Mouse (Mus musculus) neural tube, embryonic 14.5 days (tissue): Measurements from ENCODE around the gene Slc19a2. TPM values are rescaled to one million over a fixed set of nuclear protein-coding genes. Genes with fewer than 3 reads are reported as not detected.

Source experiments
- ATAC-seq: fragments of 200-750 bp; cut with Nextera tagmentation; 2 replicates; pipeline ENCODE4 v1.8.0; 2017; ENCODE audit warnings: low read depth, mild to moderate bottlenecking, moderate TSS enrichment, moderate library complexity
- H3K27ac ChIP-seq: fragments of 300-500 bp; sonication (generic); 2 replicates; pipeline ENCODE4 v1.5.1; 2014; ENCODE audit warnings: low read depth, mild to moderate bottlenecking, control low read depth, low read length, moderate library complexity, mixed read lengths
- H3K27me3 ChIP-seq: fragments of 300-500 bp; sonication (generic); 2 replicates; pipeline ENCODE4 v1.6.1; 2014; ENCODE audit warnings: low read length; ENCODE audit not compliant: control insufficient read depth, insufficient read depth
- H3K36me3 ChIP-seq: fragments of 300-500 bp; sonication (generic); 2 replicates; pipeline ENCODE4 v1.6.1; 2014; ENCODE audit warnings: low read length, mixed read lengths; ENCODE audit not compliant: control insufficient read depth, insufficient read depth
- H3K4me1 ChIP-seq: fragments of 300-500 bp; sonication (generic); 2 replicates; pipeline ENCODE4 v1.6.1; 2014; ENCODE audit warnings: low read length; ENCODE audit not compliant: control insufficient read depth, insufficient read depth
- H3K4me2 ChIP-seq: fragments of 300-500 bp; sonication (generic); 2 replicates; pipeline ENCODE4 v1.6.1; 2014; ENCODE audit warnings: mild to moderate bottlenecking, low read depth, low read length, control low read depth
- H3K4me3 ChIP-seq: fragments of 300-500 bp; sonication (generic); 2 replicates; pipeline ENCODE4 v1.5.1; 2014; ENCODE audit warnings: low read depth, low read length, control low read depth, mixed read lengths
- H3K9ac ChIP-seq: fragments of 300-500 bp; sonication (generic); replicated peaks from 2 replicates; pipeline ENCODE4 v1.6.1; 2014; ENCODE audit warnings: low read depth, mild to moderate bottlenecking, control low read depth, low read length, mixed read lengths
- H3K9me3 ChIP-seq: fragments of 300-500 bp; sonication (generic); 2 replicates; pipeline ENCODE4 v1.6.1; 2016; ENCODE audit warnings: low read length; ENCODE audit not compliant: control insufficient read depth
- WGBS: fragments of 180-500 bp; shearing (Covaris S2); extraction: QIAGEN DNeasy Blood & Tissue Kit; methylation state at CpG from one replicate; pipeline ENCODE4 v1.1.7; 2014; 5-methylcytosine and 5-hydroxymethylcytosine counted together
- polyA plus RNA-seq: library from polyadenylated mRNA; unstranded; fragments of >200 nt; fragmentation: Nextera tagmentation; extraction: Ambion mirVana; gene quantifications from 2 replicates; pipeline ENCODE4 v1.2.1, GENCODE M21; 2014

The Slc19a2 gene
- polyA plus RNA-seq, 1 experiment from 2014 or later = 7.3 TPM

- 88% methylated on average over 7 of the region's 7 CpGs for WGBS
- ATAC-seq = no peak
- Histone ChIP-seq H3K4me3 (no peak overlapping the region), H3K27ac (no peak overlapping the region), H3K4me1 (no peaks in the 10 kb centered on the region), H3K27me3 (no peaks in the 10 kb centered on the region), H3K36me3 (no peaks in the 10 kb centered on the region), H3K4me2 (no peak overlapping the region), H3K9ac (no peak overlapping the region), H3K9me3 (no peaks in the 10 kb centered on the region)
These were observed 22.1 kb downstream of the Slc19a2 start for GRCm38 (mm10) chr1:164270941-164271340.

DNA sequence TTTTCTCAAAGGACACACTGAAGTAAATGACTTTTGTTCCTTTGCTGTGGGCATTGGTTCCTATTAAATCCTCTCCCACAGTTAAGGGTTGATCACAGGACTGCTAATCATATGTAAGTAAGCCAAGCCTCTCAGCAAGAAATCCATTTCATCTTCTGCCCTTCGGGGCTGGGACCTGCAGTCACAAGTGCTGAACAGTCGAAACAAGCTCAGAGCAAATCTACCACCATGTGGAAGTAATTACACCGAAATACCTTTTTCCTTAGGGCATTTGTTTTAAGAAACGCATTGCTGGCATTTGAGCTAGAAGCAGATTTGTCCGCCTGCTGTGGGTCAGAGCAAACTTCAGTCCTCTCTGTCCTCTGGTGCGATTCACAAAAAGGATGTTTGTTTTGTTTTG is 24.8 kb downstream of the Slc19a2 start:
- H3K9me3 ChIP-seq = no peaks in the 10 kb centered on the region
- 74% methylated on average over 6 of the region's 6 CpGs for whole genome bisulfite sequencing
- H3K4me2 ChIP-seq = no peak overlapping the region
- no peak for ATAC-seq
- H3K4me3 ChIP-seq = no peak overlapping the region
- H3K36me3 ChIP-seq = no peaks in the 10 kb centered on the region
- no peak overlapping the region for H3K27ac ChIP-seq
- no peaks in the 10 kb centered on the region for H3K4me1 ChIP-seq
- no peak overlapping the region for H3K9ac ChIP-seq
- no peaks in the 10 kb centered on the region for H3K27me3 ChIP-seq

- WGBS = under 1% methylated on average over 31 of the region's 31 CpGs
- Histone ChIP-seq H3K27ac (peak within 1 kb of the TSS; percentile 55), H3K27me3 (no peaks in the 10 kb centered on the region), H3K9ac (peak within 1 kb of the TSS; percentile 59), H3K9me3 (no peaks in the 10 kb centered on the region), H3K36me3 (no peaks in the 10 kb centered on the region), H3K4me2 (peak within 1 kb of the TSS; percentile 65), H3K4me1 (no peaks in the 10 kb centered on the region), H3K4me3 (peak within 1 kb of the TSS; percentile 61)
- ATAC-seq = peak; percentile 100
These were observed 26.7 kb downstream of the Slc19a2 start, which contains the start of gene Ccdc181 for GRCm38 (mm10) chr1:164275455-164275954. Gene Ccdc181, plus strand, starts transcription at chr1:164275585.

DNA sequence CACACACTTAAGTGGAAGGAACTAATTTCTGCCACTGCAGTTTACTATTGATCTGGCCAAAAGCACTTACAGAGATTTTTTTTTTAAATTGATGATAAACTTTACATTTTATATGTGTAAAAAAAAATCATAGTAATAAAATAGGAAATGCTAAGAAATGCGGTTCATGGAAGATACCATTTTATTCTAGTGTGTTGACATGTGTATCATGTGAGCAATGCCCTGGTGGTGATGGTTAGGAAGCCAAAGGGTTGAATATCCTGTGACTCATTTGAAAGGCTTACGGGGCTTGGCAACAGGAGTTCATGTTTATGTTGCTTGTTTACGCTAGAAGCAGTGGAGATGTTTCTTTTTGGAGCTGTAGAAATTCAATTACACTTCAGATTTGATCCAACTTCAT is 27.7 kb downstream of the Slc19a2 start:
- Histone ChIP-seq H3K9ac (no peak overlapping the region), H3K36me3 (no peaks in the 10 kb centered on the region), H3K27me3 (no peaks in the 10 kb centered on the region), H3K4me1 (no peaks in the 10 kb centered on the region), H3K4me2 (no peak overlapping the region), H3K27ac (no peak overlapping the region), H3K9me3 (no peaks in the 10 kb centered on the region), H3K4me3 (no peak overlapping the region)
- 91% methylated on average over 3 of the region's 3 CpGs for WGBS
- ATAC-seq = no peak

DNA sequence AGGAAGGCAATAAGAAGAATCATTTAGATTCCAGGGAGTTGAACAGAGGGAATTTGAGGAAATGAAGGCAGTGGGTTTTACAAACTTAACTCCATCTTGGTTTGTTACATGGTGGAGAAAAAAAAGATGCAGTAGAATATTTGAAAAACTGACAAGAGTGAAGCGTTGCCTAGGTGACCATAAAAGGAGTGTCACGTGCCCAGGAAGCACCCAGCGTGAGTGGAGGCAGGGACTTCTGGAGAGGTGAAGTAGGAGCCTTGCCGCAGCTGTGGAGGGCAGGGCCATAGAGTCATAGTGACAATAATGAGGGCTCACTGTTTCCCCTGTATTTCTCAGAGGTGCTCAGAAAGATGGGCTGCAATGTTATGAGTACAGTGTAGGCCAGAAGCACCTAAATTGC is 30.5 kb downstream of the Slc19a2 start:
- Histone ChIP-seq H3K4me1 (no peaks in the 10 kb centered on the region), H3K36me3 (peaks cover 4% of the 10 kb centered on the region; the same call in 1 of the 2 replicates), H3K27me3 (no peaks in the 10 kb centered on the region), H3K4me2 (no peak overlapping the region), H3K4me3 (no peak overlapping the region), H3K9ac (no peak overlapping the region), H3K9me3 (no peaks in the 10 kb centered on the region), H3K27ac (no peak overlapping the region)
- WGBS = 72% methylated on average over 4 of the region's 4 CpGs
- ATAC-seq = no peak

DNA sequence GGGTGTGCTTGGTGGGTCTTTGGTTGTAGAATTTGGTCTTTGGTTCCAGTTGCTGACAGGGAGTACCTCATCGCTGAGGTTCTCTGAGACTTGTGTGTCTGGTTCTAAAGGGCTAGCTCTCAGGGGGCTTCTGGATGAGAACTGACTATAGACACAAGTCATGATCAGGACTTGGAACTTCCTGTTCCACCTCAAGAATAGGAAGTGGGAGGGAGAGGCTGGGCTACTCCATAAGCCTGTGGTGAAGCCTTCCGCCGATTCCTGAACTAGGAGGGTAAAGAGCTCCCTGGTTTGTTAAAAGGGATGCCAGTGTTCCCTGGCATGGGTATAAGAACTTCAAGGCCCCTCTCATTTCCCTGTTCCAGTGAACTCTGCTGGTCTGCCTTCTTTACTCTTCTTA is 35.2 kb downstream of the Slc19a2 start:
- 95% methylated on average over 3 of the region's 3 CpGs for WGBS
- H3K4me2 ChIP-seq = no peak overlapping the region
- H3K27me3 ChIP-seq = no peaks in the 10 kb centered on the region
- H3K4me1 ChIP-seq = no peaks in the 10 kb centered on the region
- H3K36me3 ChIP-seq = peaks cover 4% of the 10 kb centered on the region; the same call in 1 of the 2 replicates
- H3K9me3 ChIP-seq = no peaks in the 10 kb centered on the region
- H3K4me3 ChIP-seq = no peak overlapping the region
- no peak for ATAC-seq
- H3K9ac ChIP-seq = no peak overlapping the region
- no peak overlapping the region for H3K27ac ChIP-seq

DNA sequence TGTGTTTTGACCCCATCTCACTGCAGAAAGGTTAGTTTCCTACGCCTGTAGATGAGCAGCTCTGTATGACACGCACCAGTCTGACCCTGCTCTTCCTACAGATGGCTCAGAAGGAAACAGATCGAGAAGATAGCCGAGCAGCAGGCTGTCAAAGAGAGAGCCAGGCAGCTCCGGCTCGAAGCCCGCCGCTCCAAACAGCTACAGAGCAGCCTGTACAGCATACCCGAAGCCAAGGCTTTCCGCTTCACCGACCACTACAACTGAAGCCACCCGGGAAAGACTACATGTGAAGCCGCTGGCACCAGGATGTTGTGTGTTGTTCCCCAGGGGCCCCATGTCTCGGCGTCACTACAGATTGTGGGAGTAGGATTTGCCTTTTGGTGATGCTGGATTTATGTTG is 38.6 kb downstream of the Slc19a2 start:
- H3K36me3 ChIP-seq = peaks cover 19% of the 10 kb centered on the region
- no peaks in the 10 kb centered on the region for H3K27me3 ChIP-seq
- no peak overlapping the region for H3K4me3 ChIP-seq
- WGBS = 69% methylated on average over 15 of the region's 15 CpGs
- no peak overlapping the region for H3K4me2 ChIP-seq
- H3K4me1 ChIP-seq = no peaks in the 10 kb centered on the region
- H3K27ac ChIP-seq = no peak overlapping the region
- H3K9ac ChIP-seq = no peak overlapping the region
- ATAC-seq = no peak
- H3K9me3 ChIP-seq = no peaks in the 10 kb centered on the region

DNA sequence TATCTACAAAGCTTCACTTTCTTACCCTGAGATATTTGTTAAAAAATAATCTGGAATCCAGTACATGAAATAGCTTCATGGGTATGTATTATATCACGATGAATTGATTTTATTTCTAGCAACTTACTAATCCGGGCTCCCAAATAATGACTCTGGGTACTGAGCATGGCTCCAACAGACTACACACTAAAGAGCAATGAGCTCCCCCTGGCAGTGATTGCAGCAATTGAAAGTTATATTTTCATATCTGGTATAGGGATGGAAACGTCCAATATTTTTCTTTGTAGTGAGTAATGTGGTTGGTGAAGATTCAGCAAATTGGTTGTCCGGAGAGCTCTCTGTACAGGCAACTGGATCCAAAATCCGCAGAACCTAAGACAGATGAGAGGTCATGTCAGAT is 43.2 kb downstream of the Slc19a2 start:
- Histone ChIP-seq H3K4me3 (no peak overlapping the region), H3K27ac (no peak overlapping the region), H3K27me3 (no peaks in the 10 kb centered on the region), H3K9ac (no peak overlapping the region), H3K36me3 (peaks cover 39% of the 10 kb centered on the region), H3K4me1 (no peaks in the 10 kb centered on the region), H3K4me2 (no peak overlapping the region), H3K9me3 (no peaks in the 10 kb centered on the region)
- 97% methylated on average over 5 of the region's 5 CpGs for WGBS
- ATAC-seq = no peak

- H3K4me3 ChIP-seq = no peak overlapping the region
- no peak overlapping the region for H3K4me2 ChIP-seq
- H3K9ac ChIP-seq = no peak overlapping the region
- H3K36me3 ChIP-seq = peaks cover 53% of the 10 kb centered on the region
- no peak for ATAC-seq
- no peaks in the 10 kb centered on the region for H3K4me1 ChIP-seq
- WGBS = 96% methylated on average over 6 of the region's 6 CpGs
- no peak overlapping the region for H3K27ac ChIP-seq
- no peaks in the 10 kb centered on the region for H3K9me3 ChIP-seq
- H3K27me3 ChIP-seq = no peaks in the 10 kb centered on the region
These were observed 45.2 kb downstream of the Slc19a2 start for GRCm38 (mm10) chr1:164294071-164294470.
